Mouse (Mus musculus) neural tube, embryonic 14.5 days (tissue): Measurements from ENCODE around the gene Olfr1028. TPM values are rescaled to one million over a fixed set of nuclear protein-coding genes. Genes with fewer than 3 reads are reported as not detected.

Experiments used
- ATAC-seq: fragments of 200-750 bp; cut with Nextera tagmentation; 2 replicates; pipeline ENCODE4 v1.8.0; 2017; ENCODE audit warnings: low read depth, mild to moderate bottlenecking, moderate TSS enrichment, moderate library complexity
- H3K27ac ChIP-seq: fragments of 300-500 bp; sonication (generic); 2 replicates; pipeline ENCODE4 v1.5.1; 2014; ENCODE audit warnings: low read depth, mild to moderate bottlenecking, control low read depth, low read length, moderate library complexity, mixed read lengths
- H3K27me3 ChIP-seq: fragments of 300-500 bp; sonication (generic); 2 replicates; pipeline ENCODE4 v1.6.1; 2014; ENCODE audit warnings: low read length; ENCODE audit not compliant: control insufficient read depth, insufficient read depth
- H3K36me3 ChIP-seq: fragments of 300-500 bp; sonication (generic); 2 replicates; pipeline ENCODE4 v1.6.1; 2014; ENCODE audit warnings: low read length, mixed read lengths; ENCODE audit not compliant: control insufficient read depth, insufficient read depth
- H3K4me1 ChIP-seq: fragments of 300-500 bp; sonication (generic); 2 replicates; pipeline ENCODE4 v1.6.1; 2014; ENCODE audit warnings: low read length; ENCODE audit not compliant: control insufficient read depth, insufficient read depth
- H3K4me2 ChIP-seq: fragments of 300-500 bp; sonication (generic); 2 replicates; pipeline ENCODE4 v1.6.1; 2014; ENCODE audit warnings: mild to moderate bottlenecking, low read depth, low read length, control low read depth
- H3K4me3 ChIP-seq: fragments of 300-500 bp; sonication (generic); 2 replicates; pipeline ENCODE4 v1.5.1; 2014; ENCODE audit warnings: low read depth, low read length, control low read depth, mixed read lengths
- H3K9ac ChIP-seq: fragments of 300-500 bp; sonication (generic); replicated peaks from 2 replicates; pipeline ENCODE4 v1.6.1; 2014; ENCODE audit warnings: low read depth, mild to moderate bottlenecking, control low read depth, low read length, mixed read lengths
- H3K9me3 ChIP-seq: fragments of 300-500 bp; sonication (generic); 2 replicates; pipeline ENCODE4 v1.6.1; 2016; ENCODE audit warnings: low read length; ENCODE audit not compliant: control insufficient read depth
- WGBS: fragments of 180-500 bp; shearing (Covaris S2); extraction: QIAGEN DNeasy Blood & Tissue Kit; methylation state at CpG from one replicate; pipeline ENCODE4 v1.1.7; 2014; 5-methylcytosine and 5-hydroxymethylcytosine counted together
- polyA plus RNA-seq: library from polyadenylated mRNA; unstranded; fragments of >200 nt; fragmentation: Nextera tagmentation; extraction: Ambion mirVana; gene quantifications from 2 replicates; pipeline ENCODE4 v1.2.1, GENCODE M21; 2014

Olfr1028 gene
- not detected in 2 replicates for polyA plus RNA-seq

DNA sequence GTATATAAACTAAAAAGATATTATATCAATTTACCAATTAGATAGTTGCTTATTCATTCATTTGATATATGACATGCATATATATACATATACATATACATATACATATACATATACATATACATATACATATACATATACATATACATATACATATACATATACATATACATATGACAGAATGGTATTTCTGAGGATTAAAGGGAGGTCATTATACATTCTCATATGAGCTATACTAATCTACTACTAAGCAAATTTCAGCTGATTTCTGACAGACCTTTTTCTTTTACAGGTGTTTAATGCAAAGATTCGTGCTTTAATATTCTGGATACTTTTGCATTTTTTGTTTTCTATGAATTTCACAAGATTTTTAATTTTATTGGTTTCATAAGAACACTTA is at the start of gene Olfr1028:
TSS of gene Olfr1028 (plus strand) at position 301 of the 400 bp plus-strand sequence.
- H3K4me2 ChIP-seq = no peak within 1 kb of the TSS
- H3K4me3 ChIP-seq = no peak within 1 kb of the TSS
- no peak within 1 kb of the TSS for H3K9ac ChIP-seq
- ATAC-seq = no peak
- WGBS = 71% methylated on average over 1 of the region's 1 CpGs
- no peaks in the 10 kb centered on the region for H3K36me3 ChIP-seq
- H3K4me1 ChIP-seq = no peaks in the 10 kb centered on the region
- H3K27me3 ChIP-seq = no peaks in the 10 kb centered on the region
- no peaks in the 10 kb centered on the region for H3K9me3 ChIP-seq
- no peak within 1 kb of the TSS for H3K27ac ChIP-seq

DNA sequence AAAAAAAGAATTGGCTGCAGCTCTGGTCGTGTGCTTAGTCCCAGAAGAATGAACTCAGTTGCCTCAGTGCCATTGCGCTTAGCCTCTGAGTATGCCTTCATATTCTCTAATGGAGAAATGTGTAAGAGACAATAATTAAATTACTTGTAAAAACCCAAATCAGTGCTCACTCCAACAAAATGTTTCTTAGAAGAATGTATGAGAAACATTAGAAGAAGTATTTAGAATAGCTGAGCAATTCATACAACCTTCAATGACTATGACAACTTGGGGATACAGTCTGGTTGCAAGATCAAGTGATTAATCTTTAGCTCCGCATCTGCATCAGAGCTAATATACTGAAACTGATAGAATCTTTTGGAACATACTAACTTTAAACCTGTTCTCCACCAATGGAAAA is 45.3 kb upstream of the Olfr1028 start, which contains the start of gene Olfr1024:
TSS of gene Olfr1024 (minus strand) at position 101 of the 400 bp plus-strand sequence.
- H3K9ac ChIP-seq = no peak within 1 kb of the TSS
- no peak for ATAC-seq
- H3K27me3 ChIP-seq = no peaks in the 10 kb centered on the region
- no peaks in the 10 kb centered on the region for H3K4me1 ChIP-seq
- H3K36me3 ChIP-seq = no peaks in the 10 kb centered on the region
- H3K27ac ChIP-seq = no peak within 1 kb of the TSS
- WGBS = 86% methylated on average over 3 of the region's 3 CpGs
- H3K9me3 ChIP-seq = no peaks in the 10 kb centered on the region
- no peak within 1 kb of the TSS for H3K4me2 ChIP-seq
- no peak within 1 kb of the TSS for H3K4me3 ChIP-seq

GRCm38 (mm10) chr2:85913197-85913596 is 37.0 kb upstream of the Olfr1028 start:
- ATAC-seq = no peak
- no peaks in the 10 kb centered on the region for H3K27me3 ChIP-seq
- no peaks in the 10 kb centered on the region for H3K9me3 ChIP-seq
- H3K4me3 ChIP-seq = no peak overlapping the region
- H3K4me2 ChIP-seq = no peak overlapping the region
- no peaks in the 10 kb centered on the region for H3K36me3 ChIP-seq
- H3K9ac ChIP-seq = no peak overlapping the region
- no peak overlapping the region for H3K27ac ChIP-seq
- no peaks in the 10 kb centered on the region for H3K4me1 ChIP-seq

DNA sequence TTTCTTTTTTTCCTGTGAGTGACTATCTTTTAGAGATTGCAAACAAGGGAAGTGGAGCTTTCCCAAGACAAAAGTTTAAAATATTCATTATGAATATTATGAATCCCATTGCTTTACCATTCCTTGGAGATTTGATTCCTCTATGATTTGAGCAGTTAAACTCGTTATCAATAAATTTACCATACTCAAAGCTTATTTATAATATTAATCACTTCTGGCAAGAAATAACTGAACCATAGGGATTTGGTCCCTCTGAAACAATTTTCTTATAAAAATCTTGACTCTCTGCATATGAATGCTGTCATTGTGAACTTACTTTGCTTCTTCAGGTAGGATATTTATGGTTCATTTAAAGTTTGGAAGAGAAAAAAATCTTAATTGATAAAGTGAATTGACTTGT is 35.3 kb upstream of the Olfr1028 start, which contains the start of gene Olfr1025-ps1:
TSS of gene Olfr1025-ps1 (plus strand) at position 301 of the 400 bp plus-strand sequence.
- H3K4me2 ChIP-seq = no peak within 1 kb of the TSS
- no peak within 1 kb of the TSS for H3K9ac ChIP-seq
- no peak within 1 kb of the TSS for H3K27ac ChIP-seq
- WGBS = 59% methylated on average over 1 of the region's 1 CpGs
- H3K4me3 ChIP-seq = no peak within 1 kb of the TSS
- no peaks in the 10 kb centered on the region for H3K9me3 ChIP-seq
- no peak for ATAC-seq
- H3K36me3 ChIP-seq = no peaks in the 10 kb centered on the region
- H3K4me1 ChIP-seq = no peaks in the 10 kb centered on the region
- H3K27me3 ChIP-seq = no peaks in the 10 kb centered on the region

DNA sequence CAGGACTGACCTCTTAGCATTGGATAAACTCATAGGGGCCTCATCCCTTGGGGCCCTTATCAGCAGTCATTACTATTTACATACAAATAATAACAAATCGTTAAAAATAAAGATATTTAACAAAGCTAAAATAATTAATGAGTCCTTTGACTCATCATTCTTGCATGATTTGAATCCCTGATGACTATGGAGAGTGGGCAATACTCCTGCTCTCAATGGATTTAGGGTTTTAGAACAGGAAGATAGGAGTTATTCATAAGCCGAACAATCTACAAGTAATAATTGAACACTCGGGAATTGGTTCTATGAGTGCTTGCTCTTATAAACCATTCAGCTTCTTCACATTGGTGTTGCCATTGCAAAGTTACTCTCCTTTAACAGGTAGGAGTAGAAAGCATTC is 29.0 kb upstream of the Olfr1028 start, which contains the start of gene Olfr1026:
TSS of gene Olfr1026 (plus strand) at position 301 of the 400 bp plus-strand sequence.
- 89% methylated on average over 3 of the region's 3 CpGs for WGBS
- H3K27ac ChIP-seq = no peak within 1 kb of the TSS
- no peak for ATAC-seq

DNA sequence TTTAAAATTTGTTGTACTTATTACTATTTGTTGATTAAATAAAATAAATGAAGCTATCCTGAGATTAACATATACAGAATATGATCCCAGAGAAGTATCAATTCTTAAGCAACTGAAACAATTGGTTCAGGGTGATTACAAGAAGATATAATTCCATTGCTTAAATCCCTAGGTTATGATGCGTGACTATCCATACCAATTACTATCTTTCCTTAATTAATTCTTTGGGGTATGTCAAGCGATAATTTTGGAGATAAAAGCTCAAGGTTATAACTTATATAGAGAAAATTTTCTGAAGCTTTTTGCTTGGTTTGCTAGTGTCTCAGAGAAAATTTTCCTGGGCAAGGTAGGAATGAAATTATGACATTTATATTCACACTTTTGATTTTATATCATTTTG is 23.4 kb downstream of the Olfr1028 start, which contains the start of gene Olfr1029:
TSS of gene Olfr1029 (plus strand) at position 301 of the 400 bp plus-strand sequence.
- no peak for ATAC-seq
- WGBS = 87% methylated on average over 2 of the region's 2 CpGs

More for the DNA sequence above, 29.0 kb upstream of the Olfr1028 start, which contains the start of gene Olfr1026:
- Histone ChIP-seq H3K4me2 (no peak within 1 kb of the TSS), H3K36me3 (no peaks in the 10 kb centered on the region), H3K27me3 (no peaks in the 10 kb centered on the region), H3K9ac (no peak within 1 kb of the TSS), H3K4me3 (no peak within 1 kb of the TSS), H3K4me1 (no peaks in the 10 kb centered on the region), H3K9me3 (no peaks in the 10 kb centered on the region)

DNA sequence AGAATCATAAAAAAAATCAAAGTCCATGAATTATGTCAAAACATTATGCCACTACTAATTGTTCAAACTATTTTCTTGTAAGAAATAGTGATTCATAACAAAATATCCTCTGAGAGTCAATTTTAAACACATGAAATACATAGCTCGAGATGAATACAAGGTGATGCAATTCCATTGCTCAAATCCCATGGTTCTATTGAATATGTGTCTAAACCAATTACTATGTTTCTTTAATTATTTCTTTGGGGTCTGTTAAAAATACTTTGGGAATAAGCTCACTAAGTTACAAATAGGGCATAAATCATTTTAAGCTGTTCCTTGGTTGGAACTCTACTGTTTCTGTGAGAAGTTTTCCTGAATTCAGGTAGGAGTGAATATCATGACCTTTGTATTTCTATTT is 28.7 kb downstream of the Olfr1028 start, which contains the start of gene Olfr1030:
TSS of gene Olfr1030 (plus strand) at position 301 of the 400 bp plus-strand sequence.
- Histone ChIP-seq H3K27ac (no peak within 1 kb of the TSS), H3K27me3 (no peaks in the 10 kb centered on the region), H3K4me2 (no peak within 1 kb of the TSS), H3K36me3 (no peaks in the 10 kb centered on the region), H3K9ac (no peak within 1 kb of the TSS), H3K9me3 (no peaks in the 10 kb centered on the region), H3K4me3 (no peak within 1 kb of the TSS), H3K4me1 (no peaks in the 10 kb centered on the region)
- no peak for ATAC-seq
- 88% methylated on average over 1 of the region's 1 CpGs for WGBS

More for the DNA sequence above, 23.4 kb downstream of the Olfr1028 start, which contains the start of gene Olfr1029:
- Histone ChIP-seq H3K27ac (no peak within 1 kb of the TSS), H3K36me3 (no peaks in the 10 kb centered on the region), H3K4me2 (no peak within 1 kb of the TSS), H3K4me1 (no peaks in the 10 kb centered on the region), H3K4me3 (no peak within 1 kb of the TSS), H3K27me3 (no peaks in the 10 kb centered on the region), H3K9me3 (no peaks in the 10 kb centered on the region), H3K9ac (no peak within 1 kb of the TSS)

DNA sequence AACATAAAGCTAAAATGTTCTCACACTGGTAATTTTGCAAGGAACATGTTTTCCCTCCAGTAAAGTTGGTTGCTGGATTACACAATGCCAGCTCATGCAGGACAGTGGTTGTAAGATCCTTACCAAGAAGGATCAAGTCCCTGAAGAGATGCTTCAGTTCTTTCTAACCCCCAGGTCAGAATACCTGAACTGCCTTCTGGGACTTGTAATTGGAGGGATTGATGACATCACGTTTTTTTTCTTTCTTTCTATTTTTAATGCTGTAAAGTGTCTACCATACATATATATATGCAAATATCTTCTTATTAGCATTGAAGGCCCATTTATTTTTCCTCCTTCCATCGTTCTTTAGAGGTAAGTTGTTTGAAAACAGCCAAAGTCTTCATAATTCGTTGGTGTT is 39.8 kb downstream of the Olfr1028 start, which contains the start of gene Olfr1031:
TSS of gene Olfr1031 (plus strand) at position 301 of the 400 bp plus-strand sequence.
- Histone ChIP-seq H3K4me3 (no peak within 1 kb of the TSS), H3K27me3 (no peaks in the 10 kb centered on the region), H3K9ac (no peak within 1 kb of the TSS), H3K4me2 (no peak within 1 kb of the TSS), H3K4me1 (no peaks in the 10 kb centered on the region), H3K9me3 (no peaks in the 10 kb centered on the region), H3K36me3 (no peaks in the 10 kb centered on the region), H3K27ac (no peak within 1 kb of the TSS)
- ATAC-seq = no peak
- whole genome bisulfite sequencing = 55% methylated on average over 3 of the region's 3 CpGs
